ENCODE assay signal across 9 mouse cellular contexts in genomic region chr5:100427276-100427675, GRCm38 (mm10). TPM values are rescaled to one million over a fixed set of nuclear protein-coding genes. Genes with fewer than 3 reads are reported as not detected.
A peak's percentile ranks its signal among the peaks of the same experiment; 100 is the strongest.
DNase-seq lines count a peak whose midpoint lies in the region; ATAC-seq and TF ChIP-seq lines count a peak whose summit lies in the region.
"Had no signal": no experiment of that assay in that cellular context is flagged by ENCODE, and none has a peak within 500 bp of the region (broad histone marks: within the 10 kb centered on the region; RNA-seq: fewer than 3 reads in every experiment).

No protein-coding gene starts in this region.

- 57% methylated on average over 9 of the region's 9 CpGs for WGBS in heart, embryonic 15.5 days
- 57% methylated on average over 9 of the region's 9 CpGs for WGBS in hindbrain, embryonic 13.5 days
- 72% methylated on average over 9 of the region's 9 CpGs for WGBS in midbrain, embryonic 12.5 days

- peaks cover 59% of the 10 kb centered on the region for H3K4me1 ChIP-seq in heart, embryonic 15.5 days (replicated peaks)
- H3K4me1 ChIP-seq in G1E (ENCODE audit: insufficient read depth, low read depth, low read length), result peaks cover 72% of the 10 kb centered on the region
- H3K4me1 ChIP-seq in hindbrain, embryonic 13.5 days (replicated peaks), result peaks cover 73% of the 10 kb centered on the region
- peaks cover 64% of the 10 kb centered on the region for H3K4me1 ChIP-seq in midbrain, embryonic 12.5 days

- no peak overlapping the region for H3K27ac ChIP-seq in heart, embryonic 15.5 days
- no peak overlapping the region for H3K27ac ChIP-seq in hindbrain, embryonic 13.5 days
- H3K27ac ChIP-seq in midbrain, embryonic 12.5 days (replicated peaks), result no peak overlapping the region

- H3K4me3 ChIP-seq in heart, embryonic 15.5 days, result peak overlapping the region; percentile 75
- H3K4me3 ChIP-seq in G1E (ENCODE audit: low read depth, low read length), result peak overlapping the region; percentile 97
- peak overlapping the region; percentile 83 for H3K4me3 ChIP-seq in hindbrain, embryonic 13.5 days
- H3K4me3 ChIP-seq in midbrain, embryonic 12.5 days, result peak overlapping the region; percentile 81

- no peak for ATAC-seq in heart, embryonic 15.5 days (replicated peaks; ENCODE audit: insufficient number of reproducible peaks, insufficient read depth, low FRiP score, low read depth)
- ATAC-seq in G1E (ENCODE audit: extremely low read depth, insufficient number of reproducible peaks, low FRiP score, poor library complexity, severe bottlenecking), result no peak
- no peak for ATAC-seq in hindbrain, embryonic 13.5 days (ENCODE audit: low FRiP score)
- no peak for ATAC-seq in midbrain, embryonic 12.5 days (ENCODE audit: low FRiP score, low read depth)
- ATAC-seq: Patski had no signal

- H3K36me3 ChIP-seq in heart, embryonic 15.5 days, result peaks cover 48% of the 10 kb centered on the region
- peaks cover 64% of the 10 kb centered on the region for H3K36me3 ChIP-seq in G1E (replicated peaks)
- peaks cover 56% of the 10 kb centered on the region for H3K36me3 ChIP-seq in hindbrain, embryonic 13.5 days
- peaks cover 58% of the 10 kb centered on the region for H3K36me3 ChIP-seq in midbrain, embryonic 12.5 days

- no peak for DNase-seq in heart, adult 18-20 months
- DNase-seq in G1E (ENCODE audit: low spot score), result no peak
- no peak for DNase-seq in thymus, postnatal 0 days (ENCODE audit: low spot score)
- DNase-seq in spleen, postnatal 4 days (ENCODE audit: low spot score in 2 of 2), result no peak
- no peak for DNase-seq in left cerebral cortex, adult 18-20 months (ENCODE audit: low spot score in 2 of 2)

- H3K4me2 ChIP-seq in heart, embryonic 15.5 days, result peak overlapping the region; percentile 65
- peak overlapping the region; percentile 94 for H3K4me2 ChIP-seq in hindbrain, embryonic 13.5 days
- H3K4me2 ChIP-seq in midbrain, embryonic 12.5 days (replicated peaks), result peak overlapping the region; percentile 95

- no peaks in the 10 kb centered on the region for H3K9me3 ChIP-seq in heart, embryonic 15.5 days (replicated peaks)
- no peaks in the 10 kb centered on the region for H3K9me3 ChIP-seq in G1E (replicated peaks)
- H3K9me3 ChIP-seq in hindbrain, embryonic 13.5 days, result no peaks in the 10 kb centered on the region
- H3K9me3 ChIP-seq in midbrain, embryonic 12.5 days, result no peaks in the 10 kb centered on the region

- H3K9ac ChIP-seq in heart, embryonic 15.5 days, result peak overlapping the region; percentile 65; the same call in 1 of the 2 replicates
- H3K9ac ChIP-seq in hindbrain, embryonic 13.5 days, result peak overlapping the region; percentile 93
- peak overlapping the region; percentile 91 for H3K9ac ChIP-seq in midbrain, embryonic 12.5 days (replicated peaks)

- no peaks in the 10 kb centered on the region for H3K27me3 ChIP-seq in heart, embryonic 15.5 days
- H3K27me3 ChIP-seq in G1E (ENCODE audit: insufficient read depth, low read length), result no peaks in the 10 kb centered on the region
- no peaks in the 10 kb centered on the region for H3K27me3 ChIP-seq in hindbrain, embryonic 13.5 days
- no peaks in the 10 kb centered on the region for H3K27me3 ChIP-seq in midbrain, embryonic 12.5 days
- H3K27me3 ChIP-seq: Patski had no signal

- TF ChIP-seq CTCF in G1E (IDR thresholded peaks at IDR 0.05; ENCODE audit: low read depth, low read length), result no peak

RNA-seq across cellular contexts. Expression of gene Sec31a, which starts 11.2 kb away (rescaled TPM):
- 127 and 156 TPM in 2 replicates for polyA plus RNA-seq in heart, embryonic 15.5 days (2015; fragmentation: Nextera tagmentation; extraction: Ambion mirVana)
- total RNA-seq in heart, adult 18-20 months (2021), result 100 to 1,000 TPM in 1 of 2 experiments, 10 to 100 TPM in 1; 93.5 to 101 TPM
- total RNA-seq in G1E (2014; fragmentation: Nextera tagmentation) (173 and 224 TPM in 2 replicates), G1E (2017) (69.5 and 71.0 TPM in 2 replicates)
- 132 and 146 TPM in 2 replicates for polyA plus RNA-seq in G1E (2012)
- polyA plus RNA-seq in hindbrain, embryonic 13.5 days (2015; fragmentation: Nextera tagmentation; extraction: Ambion mirVana), result 95.9 and 98.2 TPM in 2 replicates
- polyA plus RNA-seq in midbrain, embryonic 12.5 days (2016; fragmentation: Nextera tagmentation; extraction: Ambion mirVana), result 101 and 108 TPM in 2 replicates
- polyA plus RNA-seq in thymus, postnatal 0 days (2015; fragmentation: Nextera tagmentation; extraction: Ambion mirVana), result 75.0 and 79.4 TPM in 2 replicates
- total RNA-seq in left cerebral cortex, adult 18-20 months (2021), result 100 to 1,000 TPM; 113 to 116 TPM
